Mouse (Mus musculus): ENCODE data around the gene Slc9a5.

GRCm38 (mm10) chr8:105393915-105394314 lies 45.3 kb downstream of the Slc9a5 start:
- TF ChIP-seq GATA1 (IDR thresholded peaks at IDR 0.05; ENCODE audit: low read length) (no peak), TAL1 (IDR thresholded peaks at IDR 0.05; ENCODE audit: low read length) (no peak)

Data from erythroblast, embryonic 14.5 days (primary cell).